Mouse (Mus musculus): ENCODE data around the gene Syngr3. TPM values are rescaled to one million over a fixed set of nuclear protein-coding genes. Genes with fewer than 3 reads are reported as not detected.

Syngr3 gene
- total RNA-seq, 4 experiments from 2014 or later, result 0.14 to 0.24 TPM; not detected in 2

DNA sequence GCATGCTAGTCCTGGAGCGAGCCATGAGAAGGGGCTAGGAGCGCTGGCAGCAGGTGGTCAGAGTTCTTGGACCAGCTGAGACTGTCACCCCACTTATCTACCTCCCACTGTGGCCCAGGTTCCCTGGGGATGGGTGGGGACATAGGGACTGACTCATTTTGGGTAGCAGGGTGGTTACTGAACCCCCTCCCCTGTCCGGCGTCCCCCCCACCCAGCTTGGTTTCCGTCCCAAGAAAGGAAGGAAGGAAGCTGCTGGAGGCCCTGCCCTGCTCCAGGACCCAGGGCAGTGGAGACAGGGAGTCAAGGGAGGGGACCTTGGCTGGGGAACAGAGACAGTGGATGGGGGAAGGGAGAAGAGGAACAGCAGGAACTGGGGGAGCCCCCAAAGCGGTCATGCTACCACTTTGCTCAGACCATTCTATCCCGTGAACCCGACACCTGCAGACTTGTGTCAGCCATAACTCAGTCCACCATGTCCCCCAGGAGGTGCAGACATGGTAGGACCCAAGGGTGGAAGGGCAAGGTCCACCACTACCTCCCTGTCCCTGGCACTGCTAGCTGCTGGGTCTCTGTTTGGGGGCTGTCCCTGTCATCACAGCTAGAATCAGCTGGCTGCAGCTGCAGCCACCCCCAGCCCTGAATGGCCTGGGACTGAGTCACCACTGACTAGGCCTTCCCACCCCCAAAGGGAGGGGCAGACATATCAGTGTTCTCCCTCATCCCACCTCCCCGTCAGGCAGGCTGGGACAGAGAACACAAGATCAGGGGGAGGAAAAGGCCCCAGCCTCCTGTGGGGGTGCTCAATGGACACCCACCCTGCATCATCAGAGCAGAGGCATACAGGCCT is 44.7 kb downstream of the Syngr3 start:
- peak; percentile 84 for DNase-seq (ENCODE audit: low spot score)

GRCm38 (mm10) chr17:24644030-24644715 is 45.6 kb downstream of the Syngr3 start:
- DNase-seq (ENCODE audit: low spot score), result no peak

DNA sequence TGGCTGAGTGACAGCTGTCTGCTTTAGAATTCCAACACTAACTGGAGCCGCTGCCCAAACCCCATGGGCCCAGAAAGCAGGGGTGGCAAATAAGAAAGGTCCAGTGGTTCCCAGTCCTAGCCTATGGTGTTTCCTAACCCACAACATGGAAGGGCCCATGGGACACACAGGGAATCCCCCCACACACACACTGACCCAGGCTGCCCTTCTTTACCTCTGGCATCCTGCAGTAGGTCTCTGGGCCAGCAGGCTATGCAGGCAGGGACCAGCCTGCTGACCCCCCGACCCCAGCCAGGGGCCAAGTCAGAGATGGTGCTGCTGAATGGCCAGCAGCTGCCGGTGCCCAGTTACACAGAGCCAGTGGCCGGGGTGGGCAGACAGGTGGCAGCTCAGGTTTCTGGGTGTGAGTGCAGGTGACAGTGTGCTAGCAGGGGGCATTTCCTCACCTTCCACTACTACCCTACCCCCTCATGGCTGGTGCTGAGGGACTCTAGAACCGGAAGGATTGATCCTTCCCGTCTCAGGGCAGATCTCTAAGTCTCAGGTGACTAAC is 46.9 kb downstream of the Syngr3 start:
- DNase-seq (ENCODE audit: low spot score), result no peak

DNA sequence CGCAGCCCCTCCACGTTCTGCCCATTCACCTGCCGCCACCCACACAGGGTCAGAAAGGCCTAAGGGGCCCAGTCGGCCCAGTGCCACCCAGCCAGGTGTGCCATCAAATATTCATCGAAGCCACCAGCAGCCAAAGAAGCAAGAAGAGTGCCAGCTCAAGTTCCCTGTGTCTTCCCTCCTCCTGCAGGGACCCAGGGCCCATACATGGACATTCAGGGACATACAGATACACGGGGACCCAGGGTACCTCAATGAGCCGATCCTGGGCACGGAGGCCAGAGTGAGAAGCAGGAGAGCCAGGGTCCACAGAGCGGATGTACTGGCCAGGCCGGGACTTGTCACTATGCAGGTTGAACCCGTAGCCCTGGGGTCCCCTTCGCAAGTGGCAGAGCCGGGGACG is 47.8 kb downstream of the Syngr3 start:
- DNase-seq (ENCODE audit: low spot score), result no peak

DNA sequence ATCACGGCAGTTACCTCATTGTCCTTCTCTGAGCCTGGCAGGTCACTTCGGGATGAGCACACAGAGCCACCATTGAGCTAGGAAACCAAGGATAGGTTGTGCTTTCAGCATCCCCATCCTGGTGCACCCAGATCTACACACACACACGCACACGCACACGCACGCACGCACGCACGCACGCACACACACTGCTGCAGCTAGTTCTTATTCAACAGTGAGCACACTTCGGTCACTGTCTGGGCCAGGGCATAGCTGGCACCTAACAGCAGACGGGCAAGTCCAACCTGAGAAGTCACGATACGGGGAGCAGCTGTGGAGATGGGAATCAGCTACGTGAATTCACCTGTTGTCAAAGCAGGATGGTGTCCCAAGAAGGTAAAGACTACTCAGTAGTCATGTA is 49.2 kb downstream of the Syngr3 start:
- DNase-seq (ENCODE audit: low spot score), result no peak

DNA sequence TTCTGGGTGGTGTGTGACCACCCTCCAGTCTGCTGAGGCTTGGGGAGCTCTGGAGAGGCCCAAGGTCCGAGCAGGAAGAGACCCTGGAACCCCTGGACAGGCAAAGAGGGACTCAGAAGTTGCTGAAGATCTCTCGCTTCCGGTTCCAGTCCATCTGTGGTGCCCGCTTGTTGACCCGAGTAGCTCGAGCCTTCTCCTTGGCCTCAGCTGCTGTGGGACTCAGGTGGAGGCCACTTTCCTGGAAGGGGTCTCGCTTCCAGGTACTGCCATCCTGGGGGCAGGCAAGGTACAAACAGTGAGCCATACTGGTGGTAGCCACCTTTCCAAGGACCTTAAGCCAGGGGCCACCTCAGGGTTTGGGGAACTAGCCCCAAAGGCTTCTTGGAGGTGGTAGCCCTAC is 49.6 kb downstream of the Syngr3 start:
- DNase-seq (ENCODE audit: low spot score), result no peak

DNA sequence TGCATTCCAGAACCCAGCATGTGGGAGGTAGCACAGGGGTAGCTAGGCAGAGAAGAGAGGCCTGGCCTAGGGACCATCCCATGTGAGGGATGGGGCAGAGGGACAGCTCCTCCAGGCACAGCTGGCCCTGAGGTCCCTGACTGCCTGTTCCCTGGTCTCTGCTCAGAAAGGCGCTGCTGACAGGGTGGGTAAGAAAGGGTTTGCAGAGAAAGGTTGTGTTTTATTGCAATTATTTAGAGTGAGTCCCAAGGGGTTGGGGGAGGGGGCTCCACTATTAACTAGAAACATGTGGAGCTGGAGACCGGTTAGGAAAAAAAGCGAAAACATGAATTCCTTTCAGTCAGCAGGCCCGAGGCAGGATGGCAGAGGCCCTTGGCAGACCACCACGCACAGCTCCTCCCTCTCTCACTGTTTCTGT is 50.2 kb downstream of the Syngr3 start:
- no peak for DNase-seq (ENCODE audit: low spot score)

DNA sequence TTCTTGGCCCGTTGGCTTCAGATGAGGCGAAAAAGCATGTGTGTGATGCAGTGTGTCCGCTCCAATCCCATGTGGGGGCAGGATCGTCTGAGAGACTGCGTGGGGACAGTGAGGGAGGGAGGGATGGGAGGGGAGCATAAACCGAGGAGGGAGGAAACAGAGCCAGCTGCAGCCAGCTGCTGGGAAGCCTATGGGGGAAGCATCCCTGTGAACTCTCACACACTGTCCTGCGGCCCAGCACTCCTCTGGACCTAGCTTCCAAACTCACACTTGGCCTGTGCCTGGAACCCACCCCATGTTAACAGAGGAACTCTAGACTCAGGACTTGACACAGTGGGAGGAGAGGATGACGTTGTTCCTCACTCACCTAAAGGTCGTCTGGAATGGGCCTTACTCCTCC is 50.9 kb downstream of the Syngr3 start:
- peak; percentile 68 for DNase-seq (ENCODE audit: low spot score)

DNA sequence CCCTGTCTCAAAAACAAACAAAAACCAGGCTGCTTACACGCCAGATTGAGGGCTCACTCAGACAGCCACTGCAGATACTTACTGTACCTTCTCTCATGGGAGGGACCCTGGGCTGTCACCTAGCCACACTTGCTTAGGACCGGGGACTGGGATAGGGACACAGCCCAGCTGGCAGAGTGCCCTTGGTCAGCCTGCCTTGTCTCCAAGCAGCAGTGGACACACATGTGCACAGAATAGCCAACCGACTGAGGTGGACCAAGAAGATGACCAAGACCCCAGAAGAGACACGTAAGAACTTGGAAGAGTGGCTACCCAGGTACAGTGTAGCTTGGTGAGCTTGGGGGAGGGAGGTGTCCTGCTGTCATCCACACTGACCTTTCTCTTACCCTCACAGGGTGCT is 51.5 kb downstream of the Syngr3 start:
- no peak for DNase-seq (ENCODE audit: low spot score)

DNA sequence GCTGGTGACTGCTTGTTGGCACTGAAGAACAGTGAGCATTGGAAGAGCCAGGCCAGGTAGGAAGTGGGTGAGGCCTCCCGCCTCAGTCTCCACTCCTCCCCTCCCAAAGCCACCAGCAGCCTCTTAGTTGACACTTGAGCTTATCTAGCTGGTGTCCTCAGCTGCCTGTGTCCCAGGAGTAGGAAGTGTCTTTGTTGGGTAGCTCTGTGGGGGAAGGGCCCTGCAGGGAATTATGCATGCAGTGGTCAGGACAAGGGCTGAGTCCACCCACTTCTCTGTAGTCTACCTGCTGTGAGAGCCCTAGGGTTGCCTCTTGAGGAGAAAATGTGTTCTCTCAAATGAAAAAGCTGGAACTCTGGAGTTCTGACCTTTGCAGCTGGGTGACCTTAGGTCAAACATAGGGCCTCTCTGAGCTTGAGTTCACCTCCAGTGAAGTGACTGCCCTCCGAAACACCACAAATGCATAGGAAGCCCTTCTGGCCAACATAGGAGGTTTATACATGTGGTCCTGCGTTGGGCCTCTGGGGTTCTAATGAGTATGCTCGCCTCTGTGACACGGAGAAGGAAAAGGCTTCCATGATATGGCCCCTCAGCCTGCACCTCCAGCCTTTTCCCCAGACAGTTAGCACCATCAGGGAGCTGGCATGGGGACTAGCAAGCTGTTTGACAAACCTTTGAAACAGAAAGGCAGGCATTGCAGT is 52.8 kb downstream of the Syngr3 start:
- no peak for DNase-seq (ENCODE audit: low spot score)

- no peak for DNase-seq (ENCODE audit: low spot score)
Measured at GRCm38 (mm10) chr17:24635694-24636093, 54.1 kb downstream of the Syngr3 start.

Other genes with a start within 250 kb of the Syngr3 start
- 1 to 10 TPM in 3 of 4 experiments, under 1 TPM in 1; 0.91 to 1.4 (median 1.1) TPM for gene Dnase1l2, start 246.8 kb downstream of the Syngr3 start, total RNA-seq (2022)
- 10 to 100 TPM; 11.2 to 14.7 (median 11.9) TPM for gene E4f1, start 219.6 kb downstream of the Syngr3 start, total RNA-seq (2022)
- gene Pgp, start 219.6 kb downstream of the Syngr3 start, total RNA-seq (2022), result 10 to 100 TPM; 39.9 to 44.4 (median 41.4) TPM
- under 1 TPM in 2 of 4 experiments, not detected in 2; 0.28 to 0.31 TPM for gene Bricd5, start 216.1 kb downstream of the Syngr3 start, total RNA-seq (2022)
- 10 to 100 TPM; 10.5 to 11.8 (median 11.0) TPM for gene Mlst8, start 210.9 kb downstream of the Syngr3 start, total RNA-seq (2022)
- under 1 TPM; 0.16 to 0.23 (median 0.19) TPM for gene Caskin1, start 201.4 kb downstream of the Syngr3 start, total RNA-seq (2022)
- gene Traf7, start 162.0 kb downstream of the Syngr3 start, total RNA-seq (2022), result 10 to 100 TPM; 37.0 to 50.9 (median 42.7) TPM
- under 1 TPM in 3 of 4 experiments, not detected in 1; 0.23 to 0.50 (median 0.25) TPM for gene Rab26, start 155.7 kb downstream of the Syngr3 start, total RNA-seq (2022)
- gene Pkd1, start 140.1 kb downstream of the Syngr3 start, total RNA-seq (2022), result 10 to 100 TPM; 27.8 to 43.0 (median 34.9) TPM
- gene Tsc2, start 57.3 kb downstream of the Syngr3 start, total RNA-seq (2022), result 100 to 1,000 TPM; 123 to 135 (median 133) TPM
- gene Nthl1, start 57.3 kb downstream of the Syngr3 start, total RNA-seq (2022), result 1 to 10 TPM; 2.6 to 3.5 (median 2.8) TPM
- 100 to 1,000 TPM in 2 of 4 experiments, 10 to 100 TPM in 2; 87.7 to 110 (median 101) TPM for gene Slc9a3r2, start 39.6 kb downstream of the Syngr3 start, total RNA-seq (2022)
- not detected for gene Npw, start 31.5 kb downstream of the Syngr3 start, total RNA-seq (2022)
- gene Zfp598, start 20.3 kb downstream of the Syngr3 start, total RNA-seq (2022), result 10 to 100 TPM; 14.3 to 17.0 (median 15.9) TPM
- 10 to 100 TPM; 20.0 to 22.2 (median 21.1) TPM for gene Gfer, start 6.2 kb upstream of the Syngr3 start, total RNA-seq (2022)
- under 1 TPM; 0.49 to 0.84 (median 0.58) TPM for gene Noxo1, start 6.3 kb upstream of the Syngr3 start, total RNA-seq (2022)
- gene Tbl3, start 17.7 kb upstream of the Syngr3 start, total RNA-seq (2022), result 10 to 100 TPM; 14.4 to 21.6 (median 17.3) TPM
- gene Rnf151, start 28.1 kb upstream of the Syngr3 start, total RNA-seq (2022), result under 1 TPM in 1 of 4 experiments, not detected in 3; 0.23 TPM
- gene Rps2, start 28.2 kb upstream of the Syngr3 start, total RNA-seq (2022), result 100 to 1,000 TPM; 631 to 768 (median 679) TPM
- gene Ndufb10, start 34.5 kb upstream of the Syngr3 start, total RNA-seq (2022), result 1,000 to 10,000 TPM in 1 of 4 experiments, 100 to 1,000 TPM in 3; 975 to 1,073 (median 990) TPM
- 100 to 1,000 TPM; 389 to 453 (median 417) TPM for gene Rpl3l, start 37.9 kb upstream of the Syngr3 start, total RNA-seq (2022)
- 100 to 1,000 TPM; 172 to 208 (median 186) TPM for gene Msrb1, start 46.7 kb upstream of the Syngr3 start, total RNA-seq (2022)
- not detected for gene Hs3st6, start 63.0 kb upstream of the Syngr3 start, total RNA-seq (2022)
- gene Meiob, start 114.3 kb upstream of the Syngr3 start, total RNA-seq (2022), result under 1 TPM in 1 of 4 experiments, not detected in 3; 0.19 TPM
- gene Hagh, start 150.2 kb upstream of the Syngr3 start, total RNA-seq (2022), result 10 to 100 TPM; 78.0 to 97.5 (median 87.2) TPM
- gene Fahd1, start 160.4 kb upstream of the Syngr3 start, total RNA-seq (2022), result 10 to 100 TPM; 85.1 to 94.4 (median 88.7) TPM
- 10 to 100 TPM in 2 of 4 experiments, 1 to 10 TPM in 2; 7.8 to 14.5 (median 11.1) TPM for gene Igfals, start 176.0 kb upstream of the Syngr3 start, total RNA-seq (2022)
- 10 to 100 TPM; 17.2 to 20.1 (median 19.2) TPM for gene Nubp2, start 196.4 kb upstream of the Syngr3 start, total RNA-seq (2022)
- gene Spsb3, start 196.7 kb upstream of the Syngr3 start, total RNA-seq (2022), result 10 to 100 TPM; 25.8 to 29.3 (median 27.7) TPM
- gene Eme2, start 205.1 kb upstream of the Syngr3 start, total RNA-seq (2022), result 10 to 100 TPM; 19.4 to 23.5 (median 21.1) TPM
- gene Mrps34, start 205.2 kb upstream of the Syngr3 start, total RNA-seq (2022), result 100 to 1,000 TPM in 2 of 4 experiments, 10 to 100 TPM in 2; 88.8 to 125 (median 109) TPM
- gene Nme3, start 206.5 kb upstream of the Syngr3 start, total RNA-seq (2022), result 10 to 100 TPM; 29.0 to 31.4 (median 29.5) TPM
- gene Mapk8ip3, start 247.0 kb upstream of the Syngr3 start, total RNA-seq (2022), result 10 to 100 TPM; 55.0 to 69.0 (median 62.5) TPM

All from heart, adult 8-10 months (tissue).